Mouse (Mus musculus) kidney, adult 2 months (tissue): ENCODE measurements around the gene Nradd.

Experiments used
- CTCF ChIP-seq: fragments of 200-500 bp; conservative IDR thresholded peaks from 2 replicates; pipeline ENCODE4 v1.5.1; 2011; ENCODE audit warnings: low read depth, mild to moderate bottlenecking, control low read depth, low read length, moderate library complexity, mixed read lengths; ENCODE audit not compliant: insufficient read depth, insufficient read length
- POLR2A ChIP-seq: fragments of 200-500 bp; IDR thresholded peaks from one replicate; pipeline ENCODE4 v1.6.1; 2011; ENCODE audit warnings: low read depth, low read length, control low read depth

DNA sequence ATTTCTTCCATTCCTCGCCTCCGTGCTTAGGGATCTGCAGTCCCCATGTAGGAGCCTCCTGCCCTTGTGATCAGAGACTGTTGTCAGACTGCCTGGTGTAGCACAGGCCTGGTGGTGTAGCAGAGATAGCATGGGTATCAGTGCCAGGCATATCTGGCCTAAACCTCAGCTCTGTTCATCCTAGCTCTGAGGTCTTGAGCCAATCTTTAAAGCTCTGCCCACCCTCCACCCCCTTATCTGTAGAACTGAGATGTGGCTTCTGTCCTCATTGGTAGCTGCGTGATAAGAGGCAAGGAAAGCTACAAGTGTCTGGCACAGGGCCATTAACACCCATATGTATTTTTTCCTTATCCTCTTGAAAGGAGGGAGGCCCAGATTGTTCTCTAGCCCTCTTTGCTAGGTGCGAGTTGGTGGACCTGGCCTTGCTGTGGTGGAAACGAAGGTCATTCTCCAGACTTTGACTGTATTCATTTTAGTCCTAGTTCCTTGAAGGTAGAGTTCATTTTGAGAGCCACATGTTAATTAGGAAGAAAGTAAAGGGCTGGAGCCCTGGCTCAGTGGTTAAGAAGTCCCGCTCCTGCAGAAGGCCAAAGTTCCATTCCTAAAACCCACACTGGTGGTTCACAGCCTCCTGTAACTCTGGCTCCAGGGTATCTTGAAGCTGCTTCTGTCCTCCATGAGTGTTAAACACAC, 44.5 kb upstream of the Nradd start:
- TF ChIP-seq POLR2A (no peak), CTCF (no peak)
